Mouse (Mus musculus): ENCODE measurements around the gene Sstr5.

GRCm38 (mm10) chr17:25522080-25522479 lies 25.0 kb upstream of the Sstr5 start:
- no peak for TF ChIP-seq GATA1 (IDR thresholded peaks at IDR 0.05; ENCODE audit: borderline replicate concordance, low read length)
- no peak for TF ChIP-seq FLI1 (IDR thresholded peaks at IDR 0.05; ENCODE audit: low read length)

Data from megakaryocyte, embryonic 14.5 days (primary cell).